Comparison of ENCODE assay signal across 10 mouse cellular contexts in genomic region chr11:116825230-116825629, GRCm38 (mm10). TPM values are rescaled to one million over a fixed set of nuclear protein-coding genes. Genes with fewer than 3 reads are reported as not detected.
A peak's percentile ranks its signal among the peaks of the same experiment; 100 is the strongest.
DNase-seq lines count a peak whose midpoint lies in the region; ATAC-seq and TF ChIP-seq lines count a peak whose summit lies in the region.
"Had no signal": no experiment of that assay in that cellular context is flagged by ENCODE, and none has a peak within 500 bp of the region (broad histone marks: within the 10 kb centered on the region; RNA-seq: fewer than 3 reads in every experiment).

No protein-coding gene starts in this region.

- TF ChIP-seq CTCF in forebrain, postnatal 0 days (IDR thresholded peaks at IDR 0.05; ENCODE audit: low read depth): no peak
- TF ChIP-seq CTCF in lung, postnatal 0 days (IDR thresholded peaks at IDR 0.05): no peak
- no peak for TF ChIP-seq CTCF in hindbrain, postnatal 0 days (IDR thresholded peaks at IDR 0.05; ENCODE audit: low read depth)

- H3K36me3 ChIP-seq in forebrain, embryonic 14.5 days (ENCODE audit: control insufficient read depth, insufficient read depth, low read length): no peaks in the 10 kb centered on the region
- no peaks in the 10 kb centered on the region for H3K36me3 ChIP-seq in forebrain, postnatal 0 days (ENCODE audit: insufficient read depth)
- H3K36me3 ChIP-seq in lung, postnatal 0 days (ENCODE audit: insufficient read depth, low read length): no peaks in the 10 kb centered on the region
- H3K36me3 ChIP-seq in hindbrain, postnatal 0 days (ENCODE audit: insufficient read depth, low read length): no peaks in the 10 kb centered on the region

- no peak for DNase-seq in forebrain, embryonic 14.5 days (ENCODE audit: low spot score)
- no peak for DNase-seq in forebrain, postnatal 0 days
- no peak for DNase-seq in lung, postnatal 0 days (ENCODE audit: low spot score)
- no peak for DNase-seq in lung, postnatal 10 days
- DNase-seq in hindbrain, postnatal 0 days (ENCODE audit: low spot score): no peak
- DNase-seq in retina, embryonic 14.5 days (ENCODE audit: low spot score): peak; percentile 47
- DNase-seq in yolk sac, embryonic 10.5 days (ENCODE audit: low spot score): no peak
- DNase-seq in urinary bladder, postnatal 10 days (ENCODE audit: low spot score): no peak
- DNase-seq: liver, postnatal 0 days; thymus, postnatal 4 days had no signal

- H3K9me3 ChIP-seq in forebrain, embryonic 14.5 days (replicated peaks; ENCODE audit: control insufficient read depth, low read length): no peaks in the 10 kb centered on the region
- no peaks in the 10 kb centered on the region for H3K9me3 ChIP-seq in forebrain, postnatal 0 days (ENCODE audit: low read length)
- H3K9me3 ChIP-seq in lung, postnatal 0 days (ENCODE audit: low read length): no peaks in the 10 kb centered on the region
- H3K9me3 ChIP-seq in hindbrain, postnatal 0 days (ENCODE audit: low read length): no peaks in the 10 kb centered on the region

- peak overlapping the region; percentile 44; the same call in 1 of the 2 replicates for H3K27ac ChIP-seq in forebrain, embryonic 14.5 days (ENCODE audit: low read depth, low read length)
- no peak overlapping the region for H3K27ac ChIP-seq in forebrain, postnatal 0 days (ENCODE audit: low read depth, low read length)
- H3K27ac ChIP-seq in lung, postnatal 0 days (ENCODE audit: low read length): no peak overlapping the region
- H3K27ac ChIP-seq in hindbrain, postnatal 0 days: no peak overlapping the region

- TF ChIP-seq EP300 in lung, postnatal 0 days (IDR thresholded peaks at IDR 0.05): no peak

- WGBS in forebrain, embryonic 14.5 days: 66% methylated on average over 5 of the region's 5 CpGs
- 56% methylated on average over 5 of the region's 5 CpGs for WGBS in forebrain, postnatal 0 days
- 54% methylated on average over 3 of the region's 5 CpGs for WGBS in lung, postnatal 0 days
- 32% methylated on average over 5 of the region's 5 CpGs for WGBS in hindbrain, postnatal 0 days

- no peak overlapping the region for H3K4me2 ChIP-seq in forebrain, embryonic 14.5 days (ENCODE audit: low read length)
- no peak overlapping the region for H3K4me2 ChIP-seq in forebrain, postnatal 0 days (ENCODE audit: low read depth)
- 0 out of 2 replicates have a peak overlapping the region, but pooled peaks have one; percentile 22 for H3K4me2 ChIP-seq in lung, postnatal 0 days (replicated peaks; ENCODE audit: low read depth, low read length)
- H3K4me2 ChIP-seq in hindbrain, postnatal 0 days (ENCODE audit: low read depth, low read length): peak overlapping the region; percentile 25; the same call in 1 of the 2 replicates

- no peak overlapping the region for H3K9ac ChIP-seq in forebrain, embryonic 14.5 days (ENCODE audit: low read length)
- no peak overlapping the region for H3K9ac ChIP-seq in forebrain, postnatal 0 days
- no peak overlapping the region for H3K9ac ChIP-seq in lung, postnatal 0 days (replicated peaks; ENCODE audit: low read depth)
- no peak overlapping the region for H3K9ac ChIP-seq in hindbrain, postnatal 0 days (replicated peaks; ENCODE audit: low read length)
- H3K9ac ChIP-seq: liver, postnatal 0 days had no signal

- ATAC-seq in forebrain, embryonic 14.5 days: no peak
- no peak for ATAC-seq in forebrain, postnatal 0 days
- ATAC-seq in lung, postnatal 0 days: no peak
- ATAC-seq in hindbrain, postnatal 0 days: no peak
- ATAC-seq: liver, postnatal 0 days had no signal

- no peak overlapping the region for H3K4me3 ChIP-seq in forebrain, embryonic 14.5 days (ENCODE audit: low read depth, low read length)
- no peak overlapping the region for H3K4me3 ChIP-seq in forebrain, postnatal 0 days (ENCODE audit: low read depth, low read length)
- no peak overlapping the region for H3K4me3 ChIP-seq in lung, postnatal 0 days (ENCODE audit: low read depth, low read length)
- no peak overlapping the region for H3K4me3 ChIP-seq in hindbrain, postnatal 0 days (ENCODE audit: low read length)

- peaks cover 13% of the 10 kb centered on the region; the same call in 1 of the 2 replicates for H3K4me1 ChIP-seq in forebrain, embryonic 14.5 days (ENCODE audit: control insufficient read depth, insufficient read depth, low read length)
- H3K4me1 ChIP-seq in forebrain, postnatal 0 days (ENCODE audit: insufficient read depth): peaks cover 2% of the 10 kb centered on the region; the same call in 1 of the 2 replicates
- no peaks in the 10 kb centered on the region; the same call in 1 of the 2 replicates for H3K4me1 ChIP-seq in lung, postnatal 0 days (ENCODE audit: insufficient read depth, low read depth, low read length)
- H3K4me1 ChIP-seq in hindbrain, postnatal 0 days (ENCODE audit: insufficient read depth, low read length): peaks cover 16% of the 10 kb centered on the region

- no peaks in the 10 kb centered on the region for H3K27me3 ChIP-seq in forebrain, embryonic 14.5 days (replicated peaks; ENCODE audit: control insufficient read depth, insufficient read depth, low read length)
- no peaks in the 10 kb centered on the region for H3K27me3 ChIP-seq in forebrain, postnatal 0 days (ENCODE audit: insufficient read depth, low read length)
- H3K27me3 ChIP-seq in lung, postnatal 0 days (replicated peaks; ENCODE audit: insufficient read depth, low read length): no peaks in the 10 kb centered on the region
- no peaks in the 10 kb centered on the region for H3K27me3 ChIP-seq in hindbrain, postnatal 0 days (ENCODE audit: insufficient read depth, low read length)

RNA-seq across cellular contexts. Expression of gene Mxra7, which starts 2.6 kb away (rescaled TPM):
- polyA plus RNA-seq in forebrain, embryonic 14.5 days (2014; fragmentation: Nextera tagmentation; extraction: Ambion mirVana): 3.6 and 3.8 TPM in 2 replicates
- 9.8 TPM in 2 replicates for total RNA-seq in forebrain, postnatal 0 days (2014; rRNA removed)
- 11.7 and 16.0 TPM in 2 replicates for polyA plus RNA-seq in forebrain, postnatal 0 days (2015; fragmentation: Nextera tagmentation; extraction: Ambion mirVana)
- 34.6 and 38.7 TPM in 2 replicates for polyA plus RNA-seq in lung, postnatal 0 days (2015; fragmentation: Nextera tagmentation; extraction: Ambion mirVana)
- total RNA-seq in hindbrain, postnatal 0 days (2014; rRNA removed): 36.6 and 38.3 TPM in 2 replicates
- polyA plus RNA-seq in hindbrain, postnatal 0 days (2015; fragmentation: Nextera tagmentation; extraction: Ambion mirVana): 41.9 and 50.2 TPM in 2 replicates

RNA-seq across cellular contexts. Expression of gene Mettl23, which starts 17.8 kb away (rescaled TPM):
- polyA plus RNA-seq in forebrain, embryonic 14.5 days (2014; fragmentation: Nextera tagmentation; extraction: Ambion mirVana): 79.2 and 100 TPM in 2 replicates
- 40.3 and 55.4 TPM in 2 replicates for total RNA-seq in forebrain, postnatal 0 days (2014; rRNA removed)
- polyA plus RNA-seq in forebrain, postnatal 0 days (2015; fragmentation: Nextera tagmentation; extraction: Ambion mirVana): 54.2 and 69.3 TPM in 2 replicates
- 62.3 and 65.2 TPM in 2 replicates for polyA plus RNA-seq in lung, postnatal 0 days (2015; fragmentation: Nextera tagmentation; extraction: Ambion mirVana)
- 30.1 and 43.2 TPM in 2 replicates for total RNA-seq in hindbrain, postnatal 0 days (2014; rRNA removed)
- polyA plus RNA-seq in hindbrain, postnatal 0 days (2015; fragmentation: Nextera tagmentation; extraction: Ambion mirVana): 50.8 and 54.4 TPM in 2 replicates

RNA-seq across cellular contexts. Expression of gene Jmjd6, which starts 18.0 kb away (rescaled TPM):
- 64.6 and 81.1 TPM in 2 replicates for polyA plus RNA-seq in forebrain, embryonic 14.5 days (2014; fragmentation: Nextera tagmentation; extraction: Ambion mirVana)
- total RNA-seq in forebrain, postnatal 0 days (2014; rRNA removed): 41.4 and 55.9 TPM in 2 replicates
- polyA plus RNA-seq in forebrain, postnatal 0 days (2015; fragmentation: Nextera tagmentation; extraction: Ambion mirVana): 48.1 and 50.1 TPM in 2 replicates
- polyA plus RNA-seq in lung, postnatal 0 days (2015; fragmentation: Nextera tagmentation; extraction: Ambion mirVana): 37.0 and 37.8 TPM in 2 replicates
- 31.9 and 37.5 TPM in 2 replicates for total RNA-seq in hindbrain, postnatal 0 days (2014; rRNA removed)
- 48.1 and 48.6 TPM in 2 replicates for polyA plus RNA-seq in hindbrain, postnatal 0 days (2015; fragmentation: Nextera tagmentation; extraction: Ambion mirVana)

RNA-seq across cellular contexts. Expression of gene Mfsd11, which starts 27.0 kb away (rescaled TPM):
- 31.8 and 46.6 TPM in 2 replicates for polyA plus RNA-seq in forebrain, embryonic 14.5 days (2014; fragmentation: Nextera tagmentation; extraction: Ambion mirVana)
- 29.9 and 38.2 TPM in 2 replicates for total RNA-seq in forebrain, postnatal 0 days (2014; rRNA removed)
- polyA plus RNA-seq in forebrain, postnatal 0 days (2015; fragmentation: Nextera tagmentation; extraction: Ambion mirVana): 46.8 and 52.4 TPM in 2 replicates
- 37.9 and 44.7 TPM in 2 replicates for polyA plus RNA-seq in lung, postnatal 0 days (2015; fragmentation: Nextera tagmentation; extraction: Ambion mirVana)
- 38.7 and 45.6 TPM in 2 replicates for total RNA-seq in hindbrain, postnatal 0 days (2014; rRNA removed)
- polyA plus RNA-seq in hindbrain, postnatal 0 days (2015; fragmentation: Nextera tagmentation; extraction: Ambion mirVana): 56.8 and 62.8 TPM in 2 replicates

RNA-seq across cellular contexts. Expression of gene Srsf2, which starts 27.7 kb away (rescaled TPM):
- polyA plus RNA-seq in forebrain, embryonic 14.5 days (2014; fragmentation: Nextera tagmentation; extraction: Ambion mirVana): 639 and 644 TPM in 2 replicates
- total RNA-seq in forebrain, postnatal 0 days (2014; rRNA removed): 249 and 262 TPM in 2 replicates
- 477 and 486 TPM in 2 replicates for polyA plus RNA-seq in forebrain, postnatal 0 days (2015; fragmentation: Nextera tagmentation; extraction: Ambion mirVana)
- 419 and 421 TPM in 2 replicates for polyA plus RNA-seq in lung, postnatal 0 days (2015; fragmentation: Nextera tagmentation; extraction: Ambion mirVana)
- 228 and 253 TPM in 2 replicates for total RNA-seq in hindbrain, postnatal 0 days (2014; rRNA removed)
- 454 and 491 TPM in 2 replicates for polyA plus RNA-seq in hindbrain, postnatal 0 days (2015; fragmentation: Nextera tagmentation; extraction: Ambion mirVana)

Comparison
In these comparisons a context has a peak if more than half of its experiments do, and no peak if none do; other contexts are left out.
1. H3K4me2 ChIP-seq: peak in lung, postnatal 0 days (single experiment) and hindbrain, postnatal 0 days (single experiment); none in forebrain, embryonic 14.5 days (single experiment) and forebrain, postnatal 0 days (single experiment).